Mouse (Mus musculus): ENCODE measurements around the gene Stk32c.

Stk32c gene

GRCm38 (mm10) chr7:139191619-139192018 is 21.5 kb downstream of the Stk32c start:
- DNase-seq, result no peak

GRCm38 (mm10) chr7:139190616-139191015 is 22.5 kb downstream of the Stk32c start:
- DNase-seq, result no peak

GRCm38 (mm10) chr7:139188634-139189207 is 24.4 kb downstream of the Stk32c start:
- no peak for DNase-seq

GRCm38 (mm10) chr7:139187771-139188633 is 25.1 kb downstream of the Stk32c start:
- DNase-seq, result peak; percentile 26 to 28

DNA sequence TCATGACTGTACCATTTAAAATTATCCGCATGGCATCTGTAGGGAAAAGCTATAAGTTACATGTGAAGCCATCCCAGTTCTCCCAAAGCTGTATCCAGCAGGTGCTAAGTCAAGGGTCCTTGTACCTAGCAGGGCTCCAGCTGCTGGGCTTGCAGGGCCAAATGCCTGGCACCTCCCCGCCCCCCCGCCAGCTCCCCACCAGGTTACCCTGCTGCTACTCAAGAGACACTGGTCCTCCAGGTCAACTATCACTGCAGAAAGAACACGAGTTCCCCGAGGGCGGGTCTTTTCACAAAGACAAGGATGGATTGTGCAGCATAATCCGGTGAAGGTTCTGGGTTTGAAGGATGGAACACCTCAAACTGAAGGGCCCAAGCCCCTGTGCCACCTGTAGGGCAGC is 25.8 kb downstream of the Stk32c start:
- DNase-seq, result no peak

- DNase-seq, result no peak
Observed at GRCm38 (mm10) chr7:139186436-139186835, 26.7 kb downstream of the Stk32c start.

DNA sequence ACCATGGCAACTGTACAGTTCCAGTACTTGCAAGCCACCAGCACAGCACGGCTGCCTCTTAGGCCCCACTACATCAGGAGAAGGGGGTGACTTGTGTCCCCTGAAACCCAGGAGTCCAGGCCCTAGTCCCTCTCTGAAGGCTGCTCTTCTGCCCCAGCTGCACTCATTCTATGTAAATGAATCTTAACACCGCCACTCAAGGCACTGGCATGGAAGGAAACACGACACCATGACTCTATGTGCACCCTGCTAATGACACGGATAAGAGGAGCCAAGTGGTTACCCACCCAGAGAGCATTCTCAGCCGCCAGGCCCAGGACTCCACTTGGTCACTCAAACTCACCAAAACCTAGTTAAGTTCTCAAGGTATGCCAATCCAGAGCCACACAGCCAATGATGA is 27.1 kb downstream of the Stk32c start:
- DNase-seq, result no peak

DNA sequence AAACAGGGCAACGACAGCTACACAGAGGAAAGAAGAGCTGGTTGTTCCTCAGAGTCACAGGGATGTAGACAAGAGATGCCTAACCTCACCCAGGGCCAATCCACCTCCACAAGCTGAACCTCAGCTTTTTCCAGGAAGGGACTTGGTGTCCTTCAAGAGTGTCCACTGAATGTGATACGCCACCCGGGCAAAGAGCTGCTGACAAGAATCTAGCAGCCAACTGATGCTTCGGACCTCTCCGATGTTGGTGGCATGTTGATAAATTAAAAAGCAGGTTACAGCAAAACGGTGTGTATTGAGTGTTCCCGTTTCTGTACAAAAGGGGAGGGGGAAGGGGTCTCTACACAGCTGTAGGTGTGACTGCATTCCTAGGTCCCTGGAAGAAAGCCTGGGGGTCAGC is 28.3 kb downstream of the Stk32c start:
- no peak for DNase-seq

DNA sequence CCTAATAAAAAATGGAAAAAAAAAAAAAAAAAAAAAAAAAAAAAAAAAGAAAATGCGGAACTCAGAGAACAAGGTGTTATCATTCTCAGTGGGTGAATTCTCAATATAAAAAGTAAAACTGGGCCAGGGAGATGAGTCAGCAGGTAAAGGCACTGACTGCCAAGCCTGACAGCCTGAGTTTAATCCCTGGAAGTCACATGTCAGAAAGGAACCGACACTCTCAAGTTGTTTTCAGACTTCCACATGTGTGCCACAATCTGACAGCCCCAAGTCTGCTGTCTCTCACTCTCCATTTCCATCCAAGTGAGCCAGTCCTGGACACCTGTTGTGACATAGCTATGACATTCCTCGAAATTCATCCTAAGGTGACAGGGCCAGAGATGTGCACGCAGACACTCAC is 28.7 kb downstream of the Stk32c start:
- no peak for DNase-seq

DNA sequence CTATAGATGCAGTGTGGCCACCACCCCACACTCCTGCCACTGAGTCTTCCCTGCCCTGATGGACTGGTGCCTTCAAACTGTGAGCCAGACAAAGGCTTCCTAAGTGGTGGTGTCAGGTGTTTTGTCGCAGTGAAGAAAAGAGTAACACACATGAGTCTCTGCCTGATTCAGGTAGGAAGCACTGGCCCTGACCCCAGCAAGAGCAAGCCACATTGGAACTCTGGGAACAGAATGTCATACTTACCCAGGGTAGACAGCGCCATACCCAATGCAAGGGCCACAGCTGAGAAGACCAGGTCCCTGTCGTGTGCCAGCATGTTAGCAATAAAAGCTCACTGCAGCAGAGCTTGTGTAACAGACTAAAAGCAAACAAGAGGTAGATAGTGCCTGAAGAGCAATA is 33.0 kb downstream of the Stk32c start:
- no peak for DNase-seq

GRCm38 (mm10) chr7:139179299-139179698 is 33.8 kb downstream of the Stk32c start:
- DNase-seq, result no peak

DNA sequence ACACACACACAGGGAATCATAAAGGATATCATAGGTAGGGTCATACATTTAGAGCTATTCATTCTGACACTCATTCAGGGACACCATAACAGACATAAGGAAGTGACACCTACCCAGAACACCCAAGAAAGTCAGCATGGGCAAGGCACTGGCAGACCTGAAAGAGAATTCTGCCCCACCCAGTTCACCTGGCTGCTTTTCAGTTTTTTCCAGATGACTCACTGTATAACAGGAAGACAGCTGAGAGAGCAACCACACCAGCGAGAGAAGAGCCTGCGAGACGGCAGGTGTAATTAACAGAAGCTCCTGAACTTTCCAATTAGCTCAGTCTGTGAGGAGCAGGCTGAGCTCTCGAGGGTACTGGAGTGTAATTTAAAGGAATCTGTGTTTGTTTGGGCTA is 44.0 kb downstream of the Stk32c start:
- no peak for DNase-seq

- no peak for DNase-seq
Observed at GRCm38 (mm10) chr7:139164410-139164809, 48.7 kb downstream of the Stk32c start.

DNA sequence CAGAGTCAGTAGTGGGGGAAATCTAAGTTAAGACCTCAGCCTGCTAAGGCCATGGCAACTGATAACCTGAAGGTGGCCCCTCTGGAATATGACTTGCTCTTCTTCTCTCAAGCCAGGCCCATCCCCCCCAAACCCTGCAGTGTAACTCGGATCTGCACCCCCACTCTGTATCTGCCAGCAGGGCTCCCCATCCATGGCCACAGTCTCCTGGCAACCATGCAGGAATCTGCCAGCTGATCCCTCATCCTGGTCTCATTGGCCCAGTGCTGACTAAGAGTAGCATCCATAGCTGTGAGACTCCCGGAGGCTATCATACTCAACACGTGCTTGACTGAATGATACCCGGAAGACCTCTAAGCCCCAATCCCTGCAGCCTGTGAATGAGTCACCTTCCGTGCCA is 54.2 kb downstream of the Stk32c start:
- DNase-seq, result no peak

- DNase-seq, result no peak
Observed at GRCm38 (mm10) chr7:139158549-139158948, 54.6 kb downstream of the Stk32c start.

DNA sequence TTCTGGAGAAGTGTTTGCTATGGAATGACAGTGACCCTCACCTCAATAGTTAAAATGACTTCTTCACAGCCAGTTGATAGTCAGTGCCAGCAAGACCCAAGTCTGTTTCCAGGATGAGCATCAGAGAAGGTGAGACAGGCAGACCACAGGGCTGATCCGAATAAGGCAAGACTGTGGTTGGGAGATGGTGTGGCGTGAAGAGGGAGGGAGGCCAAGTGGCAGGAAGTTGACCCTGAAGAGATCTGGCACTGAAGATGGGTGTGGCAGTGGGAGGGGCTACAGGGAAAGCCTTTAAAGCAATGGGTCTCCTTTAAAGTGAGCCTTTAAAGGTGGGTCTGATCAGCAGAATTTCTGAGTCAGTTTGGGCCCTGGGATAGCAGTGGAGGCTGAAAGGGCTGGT is 55.6 kb downstream of the Stk32c start:
- no peak for DNase-seq

DNA sequence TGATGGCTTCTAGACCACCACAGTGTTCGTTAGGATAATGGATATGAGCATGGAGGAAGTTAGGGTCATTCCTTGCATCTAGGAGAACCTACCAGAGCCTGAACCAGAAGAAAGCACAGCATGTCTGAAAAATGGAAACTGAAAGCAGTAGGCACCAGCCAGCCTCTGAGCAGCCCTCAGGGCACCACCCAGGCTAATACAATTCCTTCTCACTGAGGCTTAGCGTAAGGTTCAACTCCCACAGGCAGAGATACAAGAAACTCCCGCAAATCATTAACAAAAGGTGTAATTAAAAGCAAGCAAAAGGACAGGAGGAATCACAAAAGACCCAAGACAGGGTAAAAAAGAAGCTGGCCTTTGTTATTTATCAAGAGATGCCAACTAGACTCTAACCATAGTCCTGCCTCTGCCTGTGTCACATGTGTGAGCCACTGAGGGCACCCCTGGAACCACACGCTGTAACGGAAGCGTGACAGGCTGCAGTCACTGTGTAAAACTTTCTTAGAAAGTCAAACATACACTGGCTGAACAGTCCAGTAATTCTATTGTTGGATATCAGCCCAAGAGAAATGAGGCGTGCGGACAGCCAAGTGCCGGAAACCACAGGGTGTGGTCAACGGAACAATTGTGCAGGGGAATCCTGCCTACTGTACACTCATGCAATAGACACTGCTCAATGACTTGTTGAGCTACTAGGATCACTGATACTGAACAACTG is 56.6 kb downstream of the Stk32c start:
- no peak for DNase-seq

DNA sequence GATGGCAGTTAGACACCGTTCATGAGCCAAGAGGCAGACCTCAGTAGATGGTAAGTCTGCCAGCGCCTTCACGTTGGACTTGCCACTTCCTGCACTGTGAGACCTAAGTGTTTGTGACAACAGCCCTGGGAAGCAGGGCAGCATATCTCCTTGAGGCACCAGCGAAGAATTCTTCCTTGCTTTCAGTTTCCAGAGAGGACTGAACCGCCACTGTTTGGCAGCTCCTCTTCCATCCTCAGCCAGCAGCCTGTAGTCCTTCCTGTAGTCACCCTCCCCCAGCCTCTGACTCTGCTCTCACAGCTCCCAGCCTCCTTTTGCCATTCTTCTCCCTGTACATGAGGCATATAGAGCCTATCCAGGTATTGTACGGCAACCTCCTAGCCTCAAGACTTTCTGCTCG is 60.2 kb downstream of the Stk32c start:
- DNase-seq, result no peak

DNA sequence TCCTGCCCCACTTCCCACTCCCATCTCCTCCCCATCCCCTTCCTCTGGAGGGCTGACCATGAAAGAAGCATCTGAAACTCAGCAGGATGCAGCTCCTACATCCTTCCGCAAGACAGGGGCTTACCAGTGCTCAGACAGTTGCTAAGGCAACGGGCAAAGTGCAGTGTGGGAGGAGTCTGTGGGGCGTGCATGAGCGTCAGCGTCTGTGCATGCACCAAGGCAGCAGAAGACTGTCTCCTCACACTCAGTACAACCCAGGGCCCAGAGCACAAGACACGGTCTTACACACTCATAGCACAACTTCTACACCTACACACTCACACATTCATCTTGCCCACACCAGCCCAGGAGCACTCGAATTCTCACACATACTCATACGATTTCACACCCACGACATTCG is 62.0 kb downstream of the Stk32c start:
- peak in 1 of 2 experiments; percentile 24 for DNase-seq

DNA sequence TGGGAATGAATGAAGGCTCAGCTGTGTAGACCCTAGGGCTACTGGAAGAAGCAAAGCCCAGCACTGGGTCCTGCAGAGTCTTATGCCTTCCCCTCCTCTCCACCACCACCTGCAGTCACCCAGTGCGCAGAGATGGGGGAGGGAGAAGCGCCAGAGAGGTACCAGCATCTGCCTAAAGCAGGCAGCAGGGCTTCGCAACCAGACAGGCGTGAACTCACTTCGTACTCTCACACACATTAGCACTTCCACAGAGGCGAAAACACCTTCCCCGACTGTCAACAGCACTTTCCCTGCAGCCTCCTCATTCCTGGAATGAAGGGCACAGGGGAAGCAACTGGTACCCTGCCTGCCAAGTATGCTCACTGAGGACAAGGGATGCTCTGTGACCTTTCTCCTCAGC is 63.7 kb downstream of the Stk32c start:
- DNase-seq, result no peak

GRCm38 (mm10) chr7:139147360-139147759 is 65.7 kb downstream of the Stk32c start:
- DNase-seq, result no peak

- DNase-seq, result no peak
Observed at GRCm38 (mm10) chr7:139145891-139146290, 67.2 kb downstream of the Stk32c start.

GRCm38 (mm10) chr7:139143785-139144184 is 69.3 kb downstream of the Stk32c start:
- no peak for DNase-seq

DNA sequence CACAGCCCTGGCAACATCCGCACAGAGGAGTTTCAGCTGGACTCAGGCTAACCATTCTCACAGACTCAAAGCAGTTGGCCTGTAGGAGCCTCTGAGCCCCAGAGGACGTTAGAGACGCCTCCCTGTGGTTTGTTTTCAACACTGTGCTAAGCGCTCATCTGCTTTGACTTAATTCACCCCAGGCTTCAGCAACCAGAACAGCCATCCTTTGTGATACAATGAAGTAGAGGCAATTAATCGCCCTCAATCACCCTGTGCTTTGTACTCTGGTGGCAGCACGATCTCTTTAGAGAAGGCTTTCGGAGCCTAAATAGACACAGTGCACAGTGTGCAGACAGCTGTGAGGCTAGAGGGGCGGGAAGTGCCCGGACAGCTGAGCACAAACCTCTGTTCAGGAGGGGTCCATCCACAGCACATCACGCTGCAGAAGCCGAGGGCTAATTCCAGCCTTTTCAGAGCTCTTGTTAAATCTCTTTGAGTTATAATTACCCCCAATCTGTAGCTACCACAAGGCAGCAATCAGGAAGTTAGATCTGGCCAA is 73.1 kb downstream of the Stk32c start:
- DNase-seq, result no peak
